Mouse (Mus musculus) right cerebral cortex, postnatal 36 days (tissue): ENCODE results near the gene Iars2.

Experiments used
- DNase-seq, 2 experiments: peaks; one replicate each; pipeline ENCODE4 v3.0.0; 2022; ENCODE audit warnings: low spot score in 2 of 2, mixed read lengths in 1 of 2

Iars2 gene

GRCm38 (mm10) chr1:185279288-185279687, 49.9 kb downstream of the Iars2 start:
- no peak for DNase-seq

GRCm38 (mm10) chr1:185277022-185277421, 52.2 kb downstream of the Iars2 start:
- no peak for DNase-seq

- DNase-seq: no peak
Measured at GRCm38 (mm10) chr1:185275976-185276375, 53.2 kb downstream of the Iars2 start.

GRCm38 (mm10) chr1:185274819-185275545, 54.2 kb downstream of the Iars2 start:
- DNase-seq: no peak

GRCm38 (mm10) chr1:185271373-185271772, 57.8 kb downstream of the Iars2 start:
- no peak for DNase-seq

DNA sequence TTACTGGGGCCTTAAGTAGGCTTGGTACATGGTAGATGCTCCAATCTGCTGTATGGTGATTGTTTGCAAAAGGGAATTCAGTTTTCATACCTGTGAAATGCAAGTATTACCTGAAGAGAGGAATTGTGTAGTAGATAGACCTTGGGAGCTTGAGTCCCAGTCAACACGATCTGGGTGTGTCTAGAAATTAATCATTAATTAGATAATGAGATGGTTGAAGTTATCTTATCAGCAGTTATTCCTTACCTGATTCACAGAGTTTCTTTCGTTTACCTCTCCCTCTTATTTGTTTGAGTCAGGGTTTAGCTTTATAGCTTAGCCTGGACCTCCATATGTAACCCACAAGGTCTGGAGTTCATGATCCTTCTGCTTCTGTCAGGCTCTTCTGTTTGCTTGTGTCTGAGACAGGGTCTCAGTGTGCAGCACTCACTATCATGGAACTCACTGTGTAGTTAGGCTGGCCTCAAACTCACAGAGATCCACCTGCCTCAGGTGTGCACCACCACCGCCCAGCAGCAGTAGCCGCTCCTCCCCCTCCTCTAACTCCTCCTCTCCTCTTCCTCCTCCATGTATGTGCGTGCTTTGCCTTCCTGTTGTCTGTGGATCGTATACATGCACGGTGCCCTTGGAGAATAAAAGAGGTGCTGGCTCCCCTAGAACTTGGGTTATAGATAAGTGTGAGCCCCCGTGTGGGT, 58.6 kb downstream of the Iars2 start:
- DNase-seq: no peak

DNA sequence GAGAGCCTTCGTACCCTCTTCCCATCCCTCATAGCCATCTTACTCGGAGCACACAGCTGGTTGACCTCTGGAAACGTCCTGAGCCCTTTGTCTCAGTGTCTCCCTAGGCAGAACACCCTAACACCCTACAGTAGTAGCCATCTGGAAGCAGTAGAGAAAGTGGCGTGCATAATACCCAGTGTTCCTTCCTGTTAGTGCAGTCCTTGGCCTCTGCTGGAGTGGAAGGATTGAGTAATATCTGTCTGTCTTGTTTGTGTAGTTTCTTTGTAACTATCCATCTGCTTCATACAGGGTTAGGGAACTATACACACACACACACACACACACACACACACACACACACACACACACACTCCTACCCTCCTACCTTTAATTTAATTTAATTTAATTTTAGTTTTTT, 60.5 kb downstream of the Iars2 start:
- DNase-seq: no peak

DNA sequence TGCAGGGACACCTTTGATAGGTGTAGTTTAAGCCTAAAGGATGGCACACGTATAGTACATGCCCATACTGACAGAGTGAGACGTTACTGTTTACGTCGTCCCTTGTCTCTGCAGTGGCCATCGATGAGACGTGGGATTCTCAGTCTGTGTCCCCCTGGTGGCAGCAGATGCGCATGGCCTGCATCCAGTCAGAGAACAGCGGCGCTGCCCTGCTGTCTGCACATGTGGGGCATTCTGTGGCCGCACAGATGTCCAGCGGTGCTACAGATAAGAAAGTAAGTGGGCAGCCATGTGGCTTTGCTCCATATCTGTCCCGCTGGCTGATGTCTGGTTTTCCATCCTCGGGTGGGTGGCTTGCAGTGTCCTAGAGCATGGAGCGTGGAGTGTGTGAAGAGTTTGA, 66.6 kb downstream of the Iars2 start:
- DNase-seq: no peak

DNA sequence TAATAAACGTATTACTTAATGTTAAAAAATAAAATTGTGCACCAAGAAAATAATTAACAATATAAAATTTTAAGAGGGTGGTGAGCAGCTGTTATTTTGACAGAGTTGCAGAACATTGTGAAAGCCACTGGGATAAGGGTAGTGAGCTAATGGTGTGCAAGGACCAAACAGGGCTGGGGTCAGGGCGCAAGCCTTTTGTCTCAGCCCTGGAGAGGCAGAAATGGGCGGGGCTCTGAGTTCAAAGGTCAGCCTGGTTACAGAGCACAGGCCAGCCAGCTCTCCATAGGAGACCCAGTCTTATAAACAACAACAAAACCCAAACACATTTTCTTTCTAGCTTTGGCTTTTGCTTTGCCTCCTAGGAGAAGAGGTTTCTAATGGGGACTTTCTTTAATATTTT, 72.4 kb downstream of the Iars2 start:
- DNase-seq: no peak

GRCm38 (mm10) chr1:185255336-185255735, 73.9 kb downstream of the Iars2 start:
- no peak for DNase-seq

DNA sequence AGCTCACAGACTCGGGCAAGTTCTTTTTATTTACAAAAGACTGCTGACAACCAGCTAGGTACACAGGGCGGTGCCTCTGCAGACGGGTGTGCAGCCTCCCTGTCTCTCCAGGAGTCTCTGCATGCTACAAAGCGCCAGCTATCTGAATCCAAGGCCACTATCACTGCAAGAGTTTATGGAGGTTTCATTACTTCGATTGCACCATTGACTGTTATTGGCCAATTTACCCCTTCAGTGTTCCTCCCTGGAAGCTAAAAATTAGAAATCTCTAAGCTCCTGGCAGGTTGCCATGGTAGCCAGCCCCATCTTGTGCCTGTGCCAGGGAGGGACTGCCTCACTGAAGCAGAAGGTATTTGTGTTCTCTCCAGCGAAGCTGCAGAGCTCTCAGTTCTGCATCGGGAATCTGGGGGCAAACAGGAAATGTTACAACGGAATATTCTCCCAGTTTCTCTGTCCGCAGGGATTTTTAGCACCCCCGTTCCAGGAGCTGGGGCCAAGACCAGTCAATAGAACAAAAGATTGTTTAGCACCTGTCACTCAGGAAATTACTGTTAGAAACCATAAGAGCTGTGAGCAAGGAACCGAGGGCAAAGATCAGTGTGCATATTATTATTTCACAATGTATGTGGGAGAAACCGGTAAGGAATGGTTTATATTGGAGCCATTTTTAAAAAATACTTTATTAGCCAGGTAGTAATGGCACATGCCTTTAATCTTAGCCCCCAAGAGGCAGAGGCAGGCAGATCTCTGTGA, 75.9 kb downstream of the Iars2 start:
- DNase-seq: peak in 1 of 2 experiments; percentile 48

- no peak for DNase-seq
Measured at GRCm38 (mm10) chr1:185252351-185252750, 76.8 kb downstream of the Iars2 start.

DNA sequence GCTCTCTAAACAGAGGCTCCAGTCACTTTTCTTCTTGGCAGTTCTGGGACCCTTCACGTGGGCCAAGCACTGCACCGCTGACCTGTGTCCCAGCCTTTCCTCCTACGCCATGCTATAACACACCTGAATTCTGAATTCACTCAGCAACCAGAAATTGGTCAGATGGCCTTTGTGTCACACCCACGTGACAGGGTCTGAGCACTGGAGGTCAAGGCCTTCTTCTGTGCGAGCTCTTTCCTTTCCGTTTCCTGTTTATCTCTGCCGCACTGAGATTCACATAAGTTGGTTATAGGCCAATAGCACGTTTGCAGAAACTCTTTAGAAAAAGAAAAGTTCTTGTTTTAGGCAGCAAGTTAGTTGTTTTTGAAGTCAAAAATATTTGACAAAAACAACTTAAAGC, 80.5 kb downstream of the Iars2 start:
- no peak for DNase-seq

- no peak for DNase-seq
Measured at GRCm38 (mm10) chr1:185247429-185248085, 81.6 kb downstream of the Iars2 start.

- no peak for DNase-seq
Measured at GRCm38 (mm10) chr1:185245456-185245855, 83.7 kb downstream of the Iars2 start.

GRCm38 (mm10) chr1:185243013-185243412, 86.2 kb downstream of the Iars2 start:
- no peak for DNase-seq

GRCm38 (mm10) chr1:185236530-185236929, 92.7 kb downstream of the Iars2 start:
- no peak for DNase-seq

DNA sequence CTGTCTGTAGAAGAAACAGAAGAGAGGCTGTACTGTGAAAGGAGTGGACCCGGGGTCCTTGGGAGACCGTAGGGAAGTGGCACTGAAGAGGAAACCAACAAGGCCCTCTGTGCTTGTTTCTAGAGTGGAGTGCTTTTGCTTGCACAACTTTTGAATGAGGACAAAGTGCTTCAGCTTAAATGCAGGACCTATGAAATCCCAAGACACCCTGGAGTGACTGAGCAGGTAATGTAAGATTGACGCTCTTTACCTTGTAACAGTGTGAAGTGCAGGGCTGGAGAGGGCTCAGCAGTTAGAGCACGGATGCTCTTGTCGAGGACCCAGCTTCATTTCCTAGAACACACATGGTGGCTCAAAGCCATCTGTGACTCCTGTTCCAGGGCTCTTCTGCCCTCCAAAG, 93.4 kb downstream of the Iars2 start:
- no peak for DNase-seq
